Mouse (Mus musculus) lung, postnatal 36 days (tissue): ENCODE data around the gene Spata5.
"Not testable (repeated sequence)": the region's sequence is repeated elsewhere in the genome, so short reads cannot be mapped to it uniquely, and the experiment has no call there.

ENCODE experiments used
- DNase-seq: peaks from one replicate; pipeline ENCODE4 v3.0.0; 2022; ENCODE audit warnings: mixed read lengths

Gene Spata5

GRCm38 (mm10) chr3:37576840-37577239 is 157.1 kb downstream of the Spata5 start:
- DNase-seq = no peak

GRCm38 (mm10) chr3:37577706-37578105 is 158.0 kb downstream of the Spata5 start:
- DNase-seq = no peak

GRCm38 (mm10) chr3:37584576-37584975 is 164.9 kb downstream of the Spata5 start:
- DNase-seq = no peak

- no peak for DNase-seq
These were observed 166.5 kb downstream of the Spata5 start for GRCm38 (mm10) chr3:37585967-37586730.

GRCm38 (mm10) chr3:37586731-37587578 is 167.3 kb downstream of the Spata5 start:
- DNase-seq = peak; percentile 20

GRCm38 (mm10) chr3:37595721-37596120 is 176.0 kb downstream of the Spata5 start:
- DNase-seq = no peak

- no peak for DNase-seq
These were observed 176.8 kb downstream of the Spata5 start for GRCm38 (mm10) chr3:37596519-37596918.

GRCm38 (mm10) chr3:37597200-37597599 is 177.5 kb downstream of the Spata5 start:
- no peak for DNase-seq

GRCm38 (mm10) chr3:37599641-37600040 is 179.9 kb downstream of the Spata5 start:
- not testable (repeated sequence) for DNase-seq

GRCm38 (mm10) chr3:37602356-37602755 is 182.7 kb downstream of the Spata5 start:
- no peak for DNase-seq

- DNase-seq = no peak
These were observed 183.2 kb downstream of the Spata5 start for GRCm38 (mm10) chr3:37602890-37603289.

GRCm38 (mm10) chr3:37603541-37603940 is 183.8 kb downstream of the Spata5 start:
- no peak for DNase-seq

GRCm38 (mm10) chr3:37604976-37605875 is 185.5 kb downstream of the Spata5 start:
- peak; percentile 37 for DNase-seq

- DNase-seq = peak; percentile 31
These were observed 186.2 kb downstream of the Spata5 start for GRCm38 (mm10) chr3:37605876-37606238.

GRCm38 (mm10) chr3:37608926-37609325 is 189.2 kb downstream of the Spata5 start:
- peak; percentile 42 for DNase-seq

- no peak for DNase-seq
These were observed 191.0 kb downstream of the Spata5 start for GRCm38 (mm10) chr3:37610670-37611069.

GRCm38 (mm10) chr3:37613722-37614121 is 194.0 kb downstream of the Spata5 start:
- DNase-seq = peak; percentile 49

GRCm38 (mm10) chr3:37614878-37615650 is 195.4 kb downstream of the Spata5 start:
- no peak for DNase-seq

GRCm38 (mm10) chr3:37616586-37617547 is 197.2 kb downstream of the Spata5 start:
- DNase-seq = no peak
